Mouse (Mus musculus) lung, adult 2 months (tissue): ENCODE results near the gene Mob3a.

Experiments used
- CTCF ChIP-seq: fragments of 200-500 bp; IDR thresholded peaks from 2 replicates; pipeline ENCODE4 v1.5.1; 2011; ENCODE audit warnings: mild to moderate bottlenecking, low read length, control low read depth; ENCODE audit not compliant: insufficient read depth
- POLR2A ChIP-seq: fragments of 200-500 bp; IDR thresholded peaks from 2 replicates; pipeline ENCODE4 v1.6.1; 2011; ENCODE audit warnings: low read depth, mild to moderate bottlenecking, control low read depth, low read length, borderline replicate concordance; ENCODE audit errors: extremely low read depth

- TF ChIP-seq CTCF, result no peak
- TF ChIP-seq POLR2A, result no peak; the same call in 1 of the 2 replicates
These were observed 9.3 kb downstream of the Mob3a start for GRCm38 (mm10) chr10:80692249-80693165.
